Mouse (Mus musculus) C2C12 (cell line): ENCODE data around the gene Gls. TPM values are rescaled to one million over a fixed set of nuclear protein-coding genes. Genes with fewer than 3 reads are reported as not detected.

ENCODE experiments used
- H3K27me3 ChIP-seq: one replicate; pipeline ENCODE4 v1.6.1; 2011; ENCODE audit not compliant: control insufficient read depth, insufficient read depth, insufficient read length
- H3K36me3 ChIP-seq: one replicate; pipeline ENCODE4 v1.6.1; 2011; ENCODE audit not compliant: control insufficient read depth, insufficient read depth
- H3K4me3 ChIP-seq: one replicate; pipeline ENCODE4 v1.5.1; 2011; ENCODE audit warnings: mild to moderate bottlenecking, control low read depth; ENCODE audit not compliant: poor library complexity, insufficient read depth, severe bottlenecking
- H3K79me2 ChIP-seq: one replicate; pipeline ENCODE4 v1.6.1; 2011; ENCODE audit not compliant: control insufficient read depth, insufficient read depth
- H3K79me3 ChIP-seq: one replicate; pipeline ENCODE4 v1.6.1; 2011; ENCODE audit warnings: low read depth, control low read depth
- H3ac ChIP-seq: one replicate; pipeline ENCODE3; 2011; ENCODE audit warnings: low read depth; ENCODE audit not compliant: control insufficient read depth, insufficient read length
- CEBPB ChIP-seq: IDR thresholded peaks from one replicate; pipeline ENCODE4 v1.6.1; 2011; ENCODE audit warnings: low read depth, mild to moderate bottlenecking, control low read depth, moderate library complexity
- CTCF ChIP-seq: IDR thresholded peaks from one replicate; pipeline ENCODE4 v1.5.1; 2011; ENCODE audit not compliant: control insufficient read depth, insufficient read depth, insufficient read length
- FOSL1 ChIP-seq: IDR thresholded peaks from one replicate; pipeline ENCODE4 v1.8.0; 2011; ENCODE audit warnings: mild to moderate bottlenecking, low read length; ENCODE audit not compliant: poor library complexity, insufficient read depth, severe bottlenecking
- MAX ChIP-seq: IDR thresholded peaks from one replicate; pipeline ENCODE4 v1.6.1; 2011; ENCODE audit warnings: mild to moderate bottlenecking, control low read depth
- MYOD1 ChIP-seq: IDR thresholded peaks from one replicate; pipeline ENCODE4 v1.6.1; 2011; ENCODE audit warnings: low read depth; ENCODE audit not compliant: control insufficient read depth, insufficient read length
- MYOG ChIP-seq: IDR thresholded peaks from one replicate; pipeline ENCODE4 v1.6.1; 2011; ENCODE audit not compliant: control insufficient read depth, insufficient read length; ENCODE audit errors: extremely low read depth
- USF1 ChIP-seq: IDR thresholded peaks from one replicate; pipeline ENCODE4 v1.6.1; 2011; ENCODE audit warnings: low read depth, mild to moderate bottlenecking, control low read depth, moderate library complexity
- polyA plus RNA-seq: library from polyadenylated mRNA; unstranded; fragments of >200 nt; fragmentation: generic; extraction: Trizol; gene quantifications from one replicate; pipeline ENCODE4 v1.2.1, GENCODE M21; 2012; ENCODE audit warnings: missing spikeins

Gls gene
- polyA plus RNA-seq, 1 experiment: 22.0 TPM

- no peak overlapping the region for H3ac ChIP-seq
- peaks cover 8% of the 10 kb centered on the region for H3K36me3 ChIP-seq
- no peaks in the 10 kb centered on the region for H3K79me3 ChIP-seq
- no peak overlapping the region for H3K4me3 ChIP-seq
- TF ChIP-seq FOSL1 (no peak), MYOD1 (no peak), CTCF (no peak), MYOG (no peak), MAX (no peak), CEBPB (no peak), USF1 (no peak)
- H3K27me3 ChIP-seq: no peaks in the 10 kb centered on the region
- no peaks in the 10 kb centered on the region for H3K79me2 ChIP-seq
Observed at GRCm38 (mm10) chr1:52170747-52171146, 62.3 kb downstream of the Gls start.

DNA sequence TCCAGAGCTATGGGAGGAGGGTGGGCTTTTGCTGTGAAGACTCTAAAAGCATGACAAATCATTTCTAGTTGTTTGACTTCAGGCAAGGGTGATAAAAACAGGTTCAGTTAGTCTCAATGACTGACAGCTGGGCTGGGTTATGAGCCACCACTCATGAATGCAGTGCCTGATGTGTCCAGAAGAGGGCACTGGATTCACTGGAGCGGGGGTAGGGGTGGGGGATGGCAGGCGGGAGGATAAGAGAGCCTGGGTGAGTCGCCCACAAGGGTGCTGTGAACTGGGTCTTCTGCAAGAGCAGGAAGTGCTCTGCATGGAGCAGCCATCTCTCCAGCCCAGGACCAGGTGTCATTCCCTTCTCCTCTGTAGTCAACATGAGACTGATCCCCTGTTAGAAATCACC lies 63.0 kb downstream of the Gls start:
- Histone ChIP-seq H3K4me3 (no peak overlapping the region), H3K79me3 (no peaks in the 10 kb centered on the region), H3K36me3 (peaks cover 12% of the 10 kb centered on the region), H3K79me2 (no peaks in the 10 kb centered on the region), H3ac (no peak overlapping the region), H3K27me3 (no peaks in the 10 kb centered on the region)
- no peak for TF ChIP-seq CEBPB
- peak; percentile 32 for TF ChIP-seq CTCF

DNA sequence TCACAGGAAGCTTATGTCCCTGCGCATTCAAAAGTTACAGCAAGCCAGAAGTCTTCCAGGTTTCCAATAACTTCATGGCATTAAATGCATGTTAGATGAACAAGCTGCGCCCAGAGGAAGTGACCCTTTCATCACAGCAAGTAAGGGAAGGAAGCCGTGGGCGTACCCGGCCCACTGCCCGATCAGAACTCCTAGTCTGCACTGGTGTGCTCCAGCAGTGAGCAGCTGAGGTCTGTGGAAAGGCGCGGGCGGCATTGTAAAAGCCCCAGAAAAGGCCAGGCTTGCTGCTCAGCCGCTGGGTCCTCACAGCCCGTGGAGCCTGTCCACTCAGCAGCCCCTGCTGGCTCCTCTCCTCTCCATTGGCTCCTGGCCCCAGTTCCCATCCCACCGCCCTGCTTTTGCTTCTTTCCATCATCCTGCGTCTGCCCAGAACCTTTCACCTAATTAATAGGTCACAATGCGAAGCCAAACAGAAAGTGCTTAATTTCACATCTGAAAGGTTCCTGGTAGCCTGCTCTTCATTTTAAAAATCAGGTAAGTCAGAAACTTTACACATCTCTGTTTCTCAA lies 66.3 kb downstream of the Gls start:
- Histone ChIP-seq H3K79me2 (no peaks in the 10 kb centered on the region), H3K4me3 (no peak overlapping the region), H3K27me3 (no peaks in the 10 kb centered on the region), H3ac (no peak overlapping the region), H3K36me3 (peaks cover 12% of the 10 kb centered on the region), H3K79me3 (no peaks in the 10 kb centered on the region)
- TF ChIP-seq MYOD1 (no peak), CEBPB (no peak), CTCF (no peak), MAX (no peak), FOSL1 (no peak), USF1 (no peak), MYOG (no peak)

DNA sequence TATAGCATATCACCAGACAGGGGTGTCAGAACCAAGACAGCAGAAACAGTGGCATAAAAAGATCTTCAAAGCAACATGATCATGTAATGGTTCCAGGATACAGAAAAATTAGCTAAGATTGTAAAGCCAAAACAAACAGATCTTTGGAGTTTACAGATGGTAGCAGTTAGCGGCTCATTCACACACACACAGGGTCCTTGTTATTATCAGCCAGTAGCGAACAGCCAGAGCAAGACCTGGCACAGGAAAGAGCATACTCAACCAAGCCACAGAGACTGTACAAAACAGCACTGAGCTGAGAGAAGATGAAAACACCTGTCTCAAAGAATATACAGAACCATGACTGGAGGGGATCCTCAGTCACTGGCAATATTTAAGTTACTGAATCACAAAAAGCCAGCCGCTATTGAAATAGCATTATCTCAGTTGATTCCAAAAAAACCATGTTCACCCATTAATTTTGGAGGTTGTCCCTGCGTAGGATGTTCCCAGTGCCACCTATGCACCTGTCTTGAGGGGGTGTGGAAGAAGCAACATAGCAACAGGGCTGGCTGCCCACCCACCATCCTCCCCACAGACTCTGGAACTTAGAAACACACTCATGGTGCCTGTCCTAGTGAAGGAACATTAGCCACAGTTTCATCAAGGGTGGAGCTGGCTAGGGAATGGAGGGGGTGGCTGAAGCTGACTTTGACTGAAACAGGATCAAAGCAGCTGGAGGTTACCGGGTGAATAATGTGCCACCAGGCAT lies 69.2 kb downstream of the Gls start:
- H3K79me3 ChIP-seq: no peaks in the 10 kb centered on the region

GRCm38 (mm10) chr1:52161151-52161550 lies 71.9 kb downstream of the Gls start:
- Histone ChIP-seq H3ac (no peak overlapping the region), H3K36me3 (peaks cover 17% of the 10 kb centered on the region), H3K79me2 (no peaks in the 10 kb centered on the region), H3K27me3 (no peaks in the 10 kb centered on the region), H3K4me3 (no peak overlapping the region), H3K79me3 (no peaks in the 10 kb centered on the region)
- TF ChIP-seq MAX (no peak), MYOG (no peak), FOSL1 (no peak), MYOD1 (no peak), CTCF (no peak), USF1 (no peak), CEBPB (no peak)

More for the DNA sequence above, 69.2 kb downstream of the Gls start:
- TF ChIP-seq MYOG: no peak
- no peak for TF ChIP-seq FOSL1
- TF ChIP-seq CEBPB: no peak
- TF ChIP-seq MAX: no peak
- TF ChIP-seq CTCF: no peak
- no peak for TF ChIP-seq USF1
- TF ChIP-seq MYOD1: no peak
- H3K79me2 ChIP-seq: no peaks in the 10 kb centered on the region
- H3K4me3 ChIP-seq: no peak overlapping the region
- H3K36me3 ChIP-seq: peaks cover 12% of the 10 kb centered on the region
- no peaks in the 10 kb centered on the region for H3K27me3 ChIP-seq
- H3ac ChIP-seq: no peak overlapping the region
